Mouse (Mus musculus) right cerebral cortex, postnatal 10 days (tissue): ENCODE measurements around the gene Fcnb.

Experiments
- DNase-seq, 2 experiments: peaks; one replicate each; pipeline ENCODE4 v3.0.0; 2021; ENCODE audit warnings: low spot score in 2 of 2

Fcnb gene

GRCm38 (mm10) chr2:28084768-28085167 lies at the start of gene Fcnb:
TSS of gene Fcnb (minus strand) at chr2:28084885.
- DNase-seq = no peak

GRCm38 (mm10) chr2:28133833-28134232 lies 49.1 kb upstream of the Fcnb start:
- DNase-seq = no peak

GRCm38 (mm10) chr2:28132117-28132516 lies 47.4 kb upstream of the Fcnb start:
- DNase-seq = no peak

- DNase-seq = no peak
Observed at GRCm38 (mm10) chr2:28126763-28127438, 42.2 kb upstream of the Fcnb start.

GRCm38 (mm10) chr2:28123910-28124309 lies 39.2 kb upstream of the Fcnb start:
- DNase-seq = no peak

GRCm38 (mm10) chr2:28121309-28121708 lies 36.6 kb upstream of the Fcnb start:
- no peak for DNase-seq

GRCm38 (mm10) chr2:28120342-28120741 lies 35.7 kb upstream of the Fcnb start:
- no peak for DNase-seq

- no peak for DNase-seq
Observed at GRCm38 (mm10) chr2:28118518-28119116, 33.9 kb upstream of the Fcnb start.

GRCm38 (mm10) chr2:28117490-28118308 lies 33.0 kb upstream of the Fcnb start:
- DNase-seq = no peak

GRCm38 (mm10) chr2:28108763-28109162 lies 24.1 kb upstream of the Fcnb start:
- DNase-seq = no peak

- no peak for DNase-seq
Observed at GRCm38 (mm10) chr2:28106002-28106401, 21.3 kb upstream of the Fcnb start.

GRCm38 (mm10) chr2:28103653-28104052 lies 19.0 kb upstream of the Fcnb start:
- DNase-seq = no peak

- no peak for DNase-seq
Observed at GRCm38 (mm10) chr2:28101892-28102291, 17.2 kb upstream of the Fcnb start.

- no peak for DNase-seq
Observed at GRCm38 (mm10) chr2:28100796-28101483, 16.3 kb upstream of the Fcnb start.

- peak; percentile 62 to 76 for DNase-seq
Observed at GRCm38 (mm10) chr2:28098547-28099505, 14.1 kb upstream of the Fcnb start.

- DNase-seq = no peak
Observed at GRCm38 (mm10) chr2:28096751-28097309, 12.1 kb upstream of the Fcnb start.

GRCm38 (mm10) chr2:28092099-28092498 lies 7.4 kb upstream of the Fcnb start:
- no peak for DNase-seq

GRCm38 (mm10) chr2:28091042-28091441 lies 6.4 kb upstream of the Fcnb start:
- DNase-seq = no peak

- DNase-seq = no peak
Observed at GRCm38 (mm10) chr2:28090299-28091008, 5.8 kb upstream of the Fcnb start.

- no peak for DNase-seq
Observed at GRCm38 (mm10) chr2:28089095-28089494, 4.4 kb upstream of the Fcnb start.
